Mouse (Mus musculus) lung, embryonic 16.5 days (tissue): ENCODE data around the gene Nus1. TPM values are rescaled to one million over a fixed set of nuclear protein-coding genes. Genes with fewer than 3 reads are reported as not detected.

Source experiments
- ATAC-seq: fragments of 200-750 bp; cut with Nextera tagmentation; 2 replicates; pipeline ENCODE4 v1.8.0; 2017; ENCODE audit warnings: low read depth, mild to moderate bottlenecking, moderate library complexity
- H3K27ac ChIP-seq: fragments of 300-500 bp; sonication (generic); 2 replicates; pipeline ENCODE4 v1.5.1; 2014; ENCODE audit warnings: mild to moderate bottlenecking, control low read depth, low read length
- H3K27me3 ChIP-seq: fragments of 300-500 bp; sonication (generic); 2 replicates; pipeline ENCODE4 v1.6.1; 2014; ENCODE audit warnings: low read depth, low read length, mixed read lengths; ENCODE audit not compliant: control insufficient read depth, insufficient read depth
- H3K36me3 ChIP-seq: fragments of 300-500 bp; sonication (generic); 2 replicates; pipeline ENCODE4 v1.6.1; 2014; ENCODE audit warnings: low read length; ENCODE audit not compliant: control insufficient read depth, insufficient read depth
- H3K4me1 ChIP-seq: fragments of 300-500 bp; sonication (generic); replicated peaks from 2 replicates; pipeline ENCODE4 v1.6.1; 2014; ENCODE audit warnings: low read length, mixed read lengths; ENCODE audit not compliant: control insufficient read depth, insufficient read depth
- H3K4me2 ChIP-seq: fragments of 300-500 bp; sonication (generic); 2 replicates; pipeline ENCODE4 v1.6.1; 2014; ENCODE audit warnings: low read depth, low read length, control low read depth
- H3K4me3 ChIP-seq: fragments of 300-500 bp; sonication (generic); 2 replicates; pipeline ENCODE4 v1.5.1; 2014; ENCODE audit warnings: mild to moderate bottlenecking, low read length, control low read depth
- H3K9ac ChIP-seq: fragments of 300-500 bp; sonication (generic); 2 replicates; pipeline ENCODE4 v1.6.1; 2014; ENCODE audit warnings: low read length, control low read depth
- H3K9me3 ChIP-seq: fragments of 300-500 bp; sonication (generic); 2 replicates; pipeline ENCODE4 v1.6.1; 2016; ENCODE audit warnings: low read length; ENCODE audit not compliant: control insufficient read depth
- WGBS: fragments of 180-500 bp; shearing (Covaris S2); extraction: QIAGEN DNeasy Blood & Tissue Kit; methylation state at CpG from one replicate; pipeline ENCODE4 v1.1.7; 2014; 5-methylcytosine and 5-hydroxymethylcytosine counted together
- polyA plus RNA-seq: library from polyadenylated mRNA; unstranded; fragments of >200 nt; fragmentation: Nextera tagmentation; extraction: Ambion mirVana; gene quantifications from 2 replicates; pipeline ENCODE4 v1.2.1, GENCODE M21; 2015

Nus1 gene
- 7.9 and 10.3 TPM in 2 replicates for polyA plus RNA-seq

GRCm38 (mm10) chr10:52417299-52417997, at the start of gene Nus1:
Nus1 (plus strand) TSS chr10:52417547.
- ATAC-seq = peak; percentile 99
- Histone ChIP-seq H3K4me2 (peak within 1 kb of the TSS; percentile 87), H3K9me3 (no peaks in the 10 kb centered on the region), H3K9ac (peak within 1 kb of the TSS; percentile 95), H3K4me1 (peaks cover 16% of the 10 kb centered on the region), H3K4me3 (peak within 1 kb of the TSS; percentile 100), H3K27ac (peak within 1 kb of the TSS; percentile 93), H3K36me3 (peaks cover 2% of the 10 kb centered on the region; the same call in 1 of the 2 replicates), H3K27me3 (no peaks in the 10 kb centered on the region)
- WGBS = under 1% methylated on average over 70 of the region's 79 CpGs

- Histone ChIP-seq H3K9me3 (no peaks in the 10 kb centered on the region), H3K4me2 (no peak overlapping the region), H3K36me3 (peaks cover 3% of the 10 kb centered on the region; the same call in 1 of the 2 replicates), H3K27me3 (no peaks in the 10 kb centered on the region), H3K9ac (no peak overlapping the region), H3K27ac (no peak overlapping the region), H3K4me1 (no peaks in the 10 kb centered on the region), H3K4me3 (no peak overlapping the region)
- ATAC-seq = no peak
- WGBS = 74% methylated on average over 4 of the region's 4 CpGs
These were observed 49.0 kb upstream of the Nus1 start for GRCm38 (mm10) chr10:52368376-52368775.

- no peak overlapping the region for H3K9ac ChIP-seq
These were observed 43.5 kb upstream of the Nus1 start for GRCm38 (mm10) chr10:52373834-52374233.

GRCm38 (mm10) chr10:52374651-52375050, 42.7 kb upstream of the Nus1 start:
- no peaks in the 10 kb centered on the region for H3K27me3 ChIP-seq
- H3K27ac ChIP-seq = no peak overlapping the region
- no peaks in the 10 kb centered on the region for H3K9me3 ChIP-seq
- peaks cover 3% of the 10 kb centered on the region; the same call in 1 of the 2 replicates for H3K36me3 ChIP-seq
- H3K9ac ChIP-seq = no peak overlapping the region
- H3K4me3 ChIP-seq = no peak overlapping the region
- no peak overlapping the region for H3K4me2 ChIP-seq
- no peaks in the 10 kb centered on the region for H3K4me1 ChIP-seq
- no peak for ATAC-seq

More at GRCm38 (mm10) chr10:52373834-52374233, 43.5 kb upstream of the Nus1 start:
- Histone ChIP-seq H3K27ac (no peak overlapping the region), H3K9me3 (no peaks in the 10 kb centered on the region), H3K4me1 (no peaks in the 10 kb centered on the region), H3K36me3 (peaks cover 3% of the 10 kb centered on the region; the same call in 1 of the 2 replicates), H3K4me3 (no peak overlapping the region), H3K4me2 (no peak overlapping the region), H3K27me3 (no peaks in the 10 kb centered on the region)
- WGBS = 68% methylated on average over 4 of the region's 4 CpGs
- ATAC-seq = no peak

- Histone ChIP-seq H3K27ac (no peak overlapping the region), H3K9me3 (no peaks in the 10 kb centered on the region), H3K27me3 (no peaks in the 10 kb centered on the region), H3K4me3 (no peak overlapping the region), H3K4me1 (no peaks in the 10 kb centered on the region), H3K36me3 (no peaks in the 10 kb centered on the region), H3K9ac (no peak overlapping the region), H3K4me2 (no peak overlapping the region)
- ATAC-seq = no peak
- 87% methylated on average over 2 of the region's 2 CpGs for WGBS
These were observed 40.9 kb upstream of the Nus1 start for GRCm38 (mm10) chr10:52376422-52376821.

GRCm38 (mm10) chr10:52377813-52378212, 39.5 kb upstream of the Nus1 start:
- Histone ChIP-seq H3K36me3 (no peaks in the 10 kb centered on the region), H3K9me3 (no peaks in the 10 kb centered on the region), H3K27me3 (no peaks in the 10 kb centered on the region), H3K27ac (no peak overlapping the region), H3K9ac (no peak overlapping the region), H3K4me1 (0 out of 2 replicates have a peak, but pooled peaks cover 1% of the 10 kb centered on the region), H3K4me3 (no peak overlapping the region), H3K4me2 (no peak overlapping the region)
- 86% methylated on average over 2 of the region's 2 CpGs for WGBS
- no peak for ATAC-seq

- H3K9me3 ChIP-seq = no peaks in the 10 kb centered on the region
- H3K27ac ChIP-seq = peak overlapping the region; percentile 93
- peak overlapping the region; percentile 95 for H3K4me2 ChIP-seq
- H3K9ac ChIP-seq = peak overlapping the region; percentile 95
- no peaks in the 10 kb centered on the region for H3K27me3 ChIP-seq
- peak; percentile 51 for ATAC-seq
- no peaks in the 10 kb centered on the region for H3K36me3 ChIP-seq
- H3K4me1 ChIP-seq = 0 out of 2 replicates have a peak, but pooled peaks cover 5% of the 10 kb centered on the region
- peak overlapping the region; percentile 95 for H3K4me3 ChIP-seq
- WGBS = under 1% methylated on average over 19 of the region's 19 CpGs
These were observed 36.0 kb upstream of the Nus1 start for GRCm38 (mm10) chr10:52381321-52381801.

- Histone ChIP-seq H3K4me3 (peak within 1 kb of the TSS; percentile 95), H3K9me3 (no peaks in the 10 kb centered on the region), H3K4me2 (peak within 1 kb of the TSS; percentile 95), H3K27me3 (no peaks in the 10 kb centered on the region), H3K36me3 (no peaks in the 10 kb centered on the region), H3K27ac (peak within 1 kb of the TSS; percentile 93), H3K9ac (peak within 1 kb of the TSS; percentile 95), H3K4me1 (0 out of 2 replicates have a peak, but pooled peaks cover 5% of the 10 kb centered on the region)
- peak; percentile 99 for ATAC-seq
- WGBS = under 1% methylated on average over 55 of the region's 71 CpGs
These were observed 35.3 kb upstream of the Nus1 start, which contains the start of gene Gopc for GRCm38 (mm10) chr10:52381845-52382591. Gopc (minus strand) TSS chr10:52382124.

- Histone ChIP-seq H3K9me3 (no peaks in the 10 kb centered on the region), H3K36me3 (no peaks in the 10 kb centered on the region), H3K4me2 (peak overlapping the region; percentile 72), H3K27me3 (no peaks in the 10 kb centered on the region), H3K27ac (peak overlapping the region; percentile 21), H3K4me3 (peak overlapping the region; percentile 95), H3K4me1 (0 out of 2 replicates have a peak, but pooled peaks cover 5% of the 10 kb centered on the region), H3K9ac (peak overlapping the region; percentile 73)
- ATAC-seq = no peak
- WGBS = 54% methylated on average over 6 of the region's 6 CpGs
These were observed 34.3 kb upstream of the Nus1 start for GRCm38 (mm10) chr10:52383022-52383421.
